Mouse (Mus musculus): ENCODE data around the gene Armc12. TPM values are rescaled to one million over a fixed set of nuclear protein-coding genes. Genes with fewer than 3 reads are reported as not detected.

Armc12 gene
- polyA plus RNA-seq, 1 experiment: not detected

DNA sequence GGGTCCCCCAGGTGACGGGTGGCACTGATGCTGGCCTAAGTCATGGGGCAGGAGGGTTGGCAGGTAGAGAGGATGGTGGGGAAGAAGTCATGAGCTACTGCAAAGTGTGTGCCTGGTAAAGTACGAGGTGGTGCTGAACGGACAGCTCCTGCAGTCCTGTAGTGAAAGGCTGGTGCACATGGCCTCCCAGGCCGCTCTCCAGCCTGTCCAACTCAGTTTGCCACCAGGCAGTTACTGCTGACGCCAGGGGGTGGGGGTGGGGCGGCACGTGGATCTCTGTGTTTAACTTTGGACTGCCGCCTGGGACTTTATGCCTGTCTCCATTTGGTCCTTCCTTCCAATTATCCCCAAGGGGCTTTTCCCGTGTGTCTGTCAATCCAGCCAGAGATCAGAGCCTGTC lies 49.8 kb downstream of the Armc12 start:
- no peak for DNase-seq (ENCODE audit: extremely low spot score in 1 of 2, low spot score in 1 of 2)

DNA sequence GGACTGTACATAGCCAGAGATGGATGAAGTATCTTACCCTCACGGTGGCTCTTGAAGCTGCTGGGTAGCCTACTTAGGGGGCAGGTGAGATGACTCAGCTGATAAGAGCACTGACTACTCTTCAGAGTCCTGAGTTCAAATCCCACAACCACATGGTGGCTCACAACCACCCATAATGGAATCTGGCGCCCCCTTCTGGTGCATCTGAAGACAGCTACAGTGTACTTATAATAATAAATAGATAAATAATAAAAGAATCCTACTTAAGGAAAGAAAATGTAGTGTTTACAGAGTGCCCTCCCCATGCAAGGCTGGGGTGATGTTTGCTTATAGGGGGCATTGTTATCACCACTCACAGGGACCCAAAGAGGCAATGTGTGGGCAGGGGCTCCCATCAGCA lies 50.5 kb downstream of the Armc12 start:
- DNase-seq (ENCODE audit: extremely low spot score in 1 of 2, low spot score in 1 of 2): no peak

DNA sequence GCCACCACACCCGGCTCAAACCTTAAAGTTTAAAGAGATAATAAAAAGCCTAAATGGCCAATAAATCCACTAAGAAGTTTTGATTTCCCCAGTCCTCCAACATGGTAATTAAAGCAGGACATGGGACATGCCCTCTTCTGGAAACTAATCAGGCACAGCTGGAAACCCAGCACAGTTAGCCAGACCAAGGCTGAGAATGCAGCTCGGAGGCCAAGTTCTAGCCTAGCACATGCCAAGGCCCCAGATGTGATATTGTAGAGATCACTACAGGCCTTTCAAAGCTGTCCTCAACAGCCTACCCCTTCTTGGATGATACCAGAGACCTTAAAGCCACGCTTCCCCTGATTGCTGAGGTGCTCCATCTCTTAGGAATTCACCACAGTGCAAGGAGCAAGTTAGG lies 55.9 kb downstream of the Armc12 start:
- no peak for DNase-seq (ENCODE audit: extremely low spot score in 1 of 2, low spot score in 1 of 2)

DNA sequence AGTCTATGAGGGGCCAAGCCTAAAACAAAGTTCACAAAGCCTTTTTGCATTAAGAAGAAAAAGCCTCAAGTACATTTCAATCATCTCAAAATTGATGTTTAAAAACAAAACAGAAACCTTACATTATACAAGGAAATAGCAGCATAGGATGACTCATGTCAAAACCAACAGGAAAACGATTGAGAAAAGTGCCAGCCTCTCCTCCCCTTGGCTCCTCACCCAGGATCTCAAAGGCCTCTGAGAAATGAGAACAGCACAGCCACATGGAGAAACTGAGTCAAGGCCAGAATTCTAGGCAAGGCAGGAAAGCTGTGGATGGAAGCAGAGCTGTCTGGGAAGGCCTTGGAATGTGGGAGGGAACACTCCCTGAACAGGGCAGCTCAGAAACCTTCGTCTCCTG lies 58.0 kb downstream of the Armc12 start:
- no peak for DNase-seq (ENCODE audit: extremely low spot score in 1 of 2, low spot score in 1 of 2)

Other genes with a start within 250 kb of the Armc12 start
- 16.9 and 18.7 TPM in 2 replicates for gene Fance, start 217.3 kb upstream of the Armc12 start, polyA plus RNA-seq (2012; rRNA removed)
- 771 and 790 TPM in 2 replicates for gene Rpl10a, start 202.3 kb upstream of the Armc12 start, polyA plus RNA-seq (2012; rRNA removed)
- 2.5 and 2.9 TPM in 2 replicates for gene Tead3, start 180.0 kb upstream of the Armc12 start, polyA plus RNA-seq (2012; rRNA removed)
- gene Tulp1, start 165.6 kb upstream of the Armc12 start, polyA plus RNA-seq (2012; rRNA removed): 0.19 TPM in 1 of 2 replicates, not detected in the other
- 16.3 and 18.9 TPM in 2 replicates for gene Fkbp5, start 13.3 kb upstream of the Armc12 start, polyA plus RNA-seq (2012; rRNA removed)
- gene Clpsl2, start 18.6 kb downstream of the Armc12 start, polyA plus RNA-seq (2012; rRNA removed): not detected in 2 replicates
- 0.18 TPM in 1 of 2 replicates, not detected in the other for gene Clps, start 30.0 kb downstream of the Armc12 start, polyA plus RNA-seq (2012; rRNA removed)
- gene Lhfpl5, start 44.8 kb downstream of the Armc12 start, polyA plus RNA-seq (2012; rRNA removed): 8.4 and 8.5 TPM in 2 replicates
- 58.6 and 65.0 TPM in 2 replicates for gene Srpk1, start 91.9 kb downstream of the Armc12 start, polyA plus RNA-seq (2012; rRNA removed)
- gene Slc26a8, start 159.4 kb downstream of the Armc12 start, polyA plus RNA-seq (2012; rRNA removed): 8.6 TPM in 2 replicates
- 108 and 110 TPM in 2 replicates for gene Mapk14, start 160.5 kb downstream of the Armc12 start, polyA plus RNA-seq (2012; rRNA removed)
- gene AC170998.1, start 195.3 kb downstream of the Armc12 start, polyA plus RNA-seq (2012; rRNA removed): 0.95 and 1.1 TPM in 2 replicates
- gene Mapk13, start 238.5 kb downstream of the Armc12 start, polyA plus RNA-seq (2012; rRNA removed): 0.88 and 0.92 TPM in 2 replicates